Mouse (Mus musculus) kidney, adult 2 months (tissue): ENCODE measurements at regions not wholly inside any gene's neighbourhood (a gene's known extent, or its start where the extent isn't known, plus 50 kb on each side); places are given as distances from the start of the nearest gene placed in this dataset.

Experiments
- DNase-seq: peaks from one replicate; pipeline ENCODE4 v3.0.0; 2021
- H3K27ac ChIP-seq: fragments of 200-500 bp; 2 replicates; pipeline ENCODE4 v1.5.1; 2012; ENCODE audit warnings: low read depth, low read length, control low read depth, inconsistent platforms; ENCODE audit not compliant: insufficient read depth
- H3K27me3 ChIP-seq: fragments of 200-500 bp; replicated peaks from 2 replicates; pipeline ENCODE4 v1.6.1; 2012; ENCODE audit warnings: mild to moderate bottlenecking, moderate library complexity, low read length, inconsistent platforms; ENCODE audit not compliant: control insufficient read depth, insufficient read depth
- H3K36me3 ChIP-seq: fragments of 200-500 bp; 2 replicates; pipeline ENCODE4 v1.6.1; 2012; ENCODE audit warnings: mild to moderate bottlenecking, moderate library complexity, low read length, inconsistent platforms; ENCODE audit not compliant: control insufficient read depth, insufficient read depth
- H3K4me1 ChIP-seq: fragments of 200-500 bp; 2 replicates; pipeline ENCODE4 v1.6.1; 2011; ENCODE audit warnings: low read length; ENCODE audit not compliant: control insufficient read depth, insufficient read depth
- H3K4me3 ChIP-seq: fragments of 200-500 bp; 2 replicates; pipeline ENCODE4 v1.5.1; 2011; ENCODE audit warnings: mild to moderate bottlenecking, low read depth, low read length, control low read depth; ENCODE audit not compliant: insufficient read depth
- CTCF ChIP-seq: fragments of 200-500 bp; conservative IDR thresholded peaks from 2 replicates; pipeline ENCODE4 v1.5.1; 2011; ENCODE audit warnings: low read depth, mild to moderate bottlenecking, control low read depth, low read length, moderate library complexity, mixed read lengths; ENCODE audit not compliant: insufficient read depth, insufficient read length
- POLR2A ChIP-seq: fragments of 200-500 bp; IDR thresholded peaks from one replicate; pipeline ENCODE4 v1.6.1; 2011; ENCODE audit warnings: low read depth, low read length, control low read depth
- WGBS: fragments of 180-500 bp; shearing (Covaris S2); methylation state at CpG from one replicate; pipeline ENCODE4 v1.1.7; 2018; 5-methylcytosine and 5-hydroxymethylcytosine counted together

DNA sequence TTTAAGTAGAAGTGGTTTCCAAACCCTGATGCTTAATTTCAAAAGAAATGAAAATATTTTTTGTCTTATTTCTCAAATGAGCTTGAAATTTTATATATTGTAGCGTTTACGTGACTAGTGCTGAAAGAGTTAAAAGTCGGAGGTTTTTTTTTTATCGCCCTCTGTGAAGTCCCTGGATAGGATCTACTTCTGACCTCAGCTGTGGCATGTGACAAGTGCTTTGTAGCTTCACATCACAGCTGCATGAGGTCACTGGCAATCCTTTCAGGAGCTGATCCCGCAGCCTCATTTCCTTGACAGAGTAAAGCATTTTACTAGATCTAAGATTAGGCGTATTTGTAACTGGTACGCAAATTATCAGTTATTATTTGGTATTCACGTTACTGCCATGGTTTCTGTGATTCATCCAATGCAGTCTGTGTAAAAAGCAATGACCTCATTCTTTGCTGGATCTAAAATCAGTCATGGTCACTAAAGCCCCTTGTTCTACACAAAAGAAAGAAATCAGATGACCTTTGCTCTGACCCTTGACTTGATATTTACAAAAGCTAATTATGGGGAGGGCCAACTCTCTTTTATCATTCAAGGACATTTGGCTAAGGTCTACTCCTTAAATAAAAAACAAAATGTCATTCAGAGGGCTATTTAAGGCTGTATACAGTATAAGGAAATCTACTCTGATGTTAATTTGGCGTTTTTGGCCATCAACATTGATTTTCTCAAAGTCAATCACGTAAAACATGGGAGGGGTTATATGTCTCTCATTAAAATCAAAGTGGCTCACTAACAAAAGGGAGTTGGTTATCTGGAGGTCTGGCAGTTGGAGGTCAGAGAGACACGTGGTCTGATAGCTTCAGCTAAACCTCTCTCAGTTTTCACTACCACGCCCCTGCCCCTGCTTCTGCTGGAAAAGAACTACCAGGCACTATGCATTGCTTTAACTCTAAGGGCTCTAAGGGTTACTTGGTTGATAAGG, 94.3 kb upstream of the Zbtb20 start:
- Histone ChIP-seq H3K27me3 (no peaks in the 10 kb centered on the region), H3K4me1 (no peaks in the 10 kb centered on the region), H3K4me3 (no peak overlapping the region), H3K36me3 (no peaks in the 10 kb centered on the region), H3K27ac (no peak overlapping the region)
- DNase-seq: no peak
- 46% methylated on average over 12 of the region's 12 CpGs for WGBS
- TF ChIP-seq POLR2A: no peak
- no peak for TF ChIP-seq CTCF

DNA sequence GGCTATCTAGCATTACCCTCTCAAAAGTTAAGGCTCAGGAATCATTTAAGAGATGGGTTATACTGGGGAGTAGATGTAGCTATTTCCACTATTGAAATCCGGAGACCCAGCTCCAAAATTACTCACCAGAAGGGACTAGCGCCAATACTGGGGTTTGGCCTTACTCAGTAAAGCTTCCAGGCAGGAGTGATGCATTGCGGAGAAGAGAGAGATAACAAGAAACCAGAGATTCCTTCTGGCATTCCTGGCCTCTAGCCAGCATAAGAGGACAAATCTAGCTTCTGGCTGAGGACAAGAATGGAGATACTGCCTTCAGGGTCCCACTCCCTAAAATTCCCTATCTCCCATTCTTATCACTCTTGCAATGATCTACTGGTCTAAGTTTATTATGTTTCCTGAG, 95.7 kb upstream of the Zbtb20 start:
- no peak overlapping the region for H3K27ac ChIP-seq
- no peaks in the 10 kb centered on the region for H3K36me3 ChIP-seq
- H3K4me3 ChIP-seq: no peak overlapping the region
- H3K4me1 ChIP-seq: no peaks in the 10 kb centered on the region
- DNase-seq: no peak
- H3K27me3 ChIP-seq: no peaks in the 10 kb centered on the region
- 84% methylated on average over 3 of the region's 3 CpGs for WGBS
- no peak for TF ChIP-seq POLR2A
- TF ChIP-seq CTCF: no peak

DNA sequence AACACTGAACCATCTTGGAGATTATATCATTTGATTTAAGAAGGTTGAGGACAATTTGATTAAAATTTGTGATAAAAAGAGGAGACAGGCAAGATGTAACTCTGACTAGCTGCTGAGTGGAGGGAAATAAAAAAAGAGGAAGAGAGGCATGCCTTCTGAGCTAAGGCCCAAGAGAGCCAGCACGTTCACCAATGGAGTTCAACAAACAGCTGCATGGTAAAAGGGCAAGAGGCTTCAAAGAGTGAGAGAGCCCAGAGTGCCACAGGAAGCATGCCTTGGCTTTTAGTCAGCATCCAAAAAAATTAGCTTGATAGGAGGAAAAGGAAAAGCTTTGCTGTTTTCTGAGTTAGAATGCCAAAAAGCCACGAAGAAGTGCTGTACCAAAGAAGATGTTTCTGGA, 103.0 kb upstream of the Zbtb20 start:
- Histone ChIP-seq H3K4me3 (no peak overlapping the region), H3K27me3 (no peaks in the 10 kb centered on the region), H3K4me1 (no peaks in the 10 kb centered on the region), H3K27ac (no peak overlapping the region), H3K36me3 (no peaks in the 10 kb centered on the region)
- 54% methylated on average over 2 of the region's 2 CpGs for WGBS
- no peak for DNase-seq
- TF ChIP-seq CTCF: no peak
- TF ChIP-seq POLR2A: no peak

DNA sequence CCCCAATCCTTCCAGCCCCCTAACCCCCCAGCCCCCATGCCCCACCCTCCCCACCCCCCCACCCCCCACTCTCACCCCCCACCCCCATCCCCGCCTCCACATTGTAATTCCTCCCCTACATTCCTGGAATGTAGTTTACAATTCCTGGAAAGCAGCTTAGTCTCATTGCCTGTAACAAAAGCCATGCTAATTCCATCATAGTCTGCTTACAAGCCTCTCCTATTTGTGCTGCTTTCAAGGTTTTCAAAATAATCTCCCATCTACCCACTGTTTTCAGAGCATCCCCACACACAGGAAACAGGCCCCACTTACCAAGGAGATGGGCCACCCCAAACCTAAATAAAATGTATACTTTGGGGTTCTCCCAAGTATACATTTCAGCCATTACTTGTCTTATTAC, 105.5 kb upstream of the Zbtb20 start:
- 71% methylated on average over 1 of the region's 1 CpGs for WGBS
- no peak overlapping the region for H3K27ac ChIP-seq

DNA sequence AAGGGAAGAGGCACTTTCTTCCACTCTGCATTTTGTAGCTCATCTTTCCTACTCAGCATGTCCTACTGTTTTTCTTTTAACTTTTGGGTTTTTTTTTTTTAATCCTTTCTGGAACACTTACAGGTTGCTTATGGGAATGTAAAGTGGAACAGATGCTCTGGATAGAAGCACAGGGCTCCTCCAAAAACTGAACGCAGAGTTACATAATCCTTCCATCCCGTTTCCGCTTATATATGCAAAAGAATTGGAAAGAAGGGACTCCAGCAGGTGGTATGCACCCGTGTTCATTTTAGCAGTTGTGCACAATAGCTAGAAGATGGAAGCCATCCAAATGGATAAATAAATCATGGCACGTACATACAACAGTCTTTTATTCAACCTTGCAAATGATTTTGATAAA, 127.0 kb upstream of the Zbtb20 start:
- DNase-seq: no peak
- Histone ChIP-seq H3K4me3 (no peak overlapping the region), H3K27ac (no peak overlapping the region), H3K4me1 (no peaks in the 10 kb centered on the region), H3K36me3 (no peaks in the 10 kb centered on the region), H3K27me3 (no peaks in the 10 kb centered on the region)
- no peak for TF ChIP-seq CTCF
- TF ChIP-seq POLR2A: no peak
- 89% methylated on average over 5 of the region's 5 CpGs for WGBS

More for the DNA sequence above, 105.5 kb upstream of the Zbtb20 start:
- Histone ChIP-seq H3K4me1 (no peaks in the 10 kb centered on the region), H3K4me3 (no peak overlapping the region), H3K36me3 (no peaks in the 10 kb centered on the region), H3K27me3 (no peaks in the 10 kb centered on the region)
- no peak for DNase-seq
- TF ChIP-seq POLR2A (no peak), CTCF (no peak)

GRCm38 (mm10) chr16:42745943-42746675, 129.6 kb upstream of the Zbtb20 start:
- DNase-seq: no peak
- Histone ChIP-seq H3K4me3 (no peak overlapping the region), H3K27ac (no peak overlapping the region), H3K36me3 (no peaks in the 10 kb centered on the region), H3K27me3 (no peaks in the 10 kb centered on the region), H3K4me1 (no peaks in the 10 kb centered on the region)
- 39% methylated on average over 11 of the region's 11 CpGs for WGBS
- TF ChIP-seq CTCF: no peak
- TF ChIP-seq POLR2A: no peak

- no peaks in the 10 kb centered on the region for H3K4me1 ChIP-seq
- no peak overlapping the region for H3K4me3 ChIP-seq
- WGBS: 94% methylated on average over 1 of the region's 1 CpGs
- H3K27me3 ChIP-seq: no peaks in the 10 kb centered on the region
- no peak for TF ChIP-seq CTCF
- TF ChIP-seq POLR2A: no peak
- H3K36me3 ChIP-seq: no peaks in the 10 kb centered on the region
- no peak for DNase-seq
- no peak overlapping the region for H3K27ac ChIP-seq
Measured at GRCm38 (mm10) chr16:42743538-42743937, 132.1 kb upstream of the Zbtb20 start.
